Comparison of ENCODE assay signal across 9 mouse cellular contexts in genomic region chr8:110847645-110848495, GRCm38 (mm10). TPM values are rescaled to one million over a fixed set of nuclear protein-coding genes. Genes with fewer than 3 reads are reported as not detected.
DNase-seq lines count a peak whose midpoint lies in the region; ATAC-seq lines count a peak whose summit lies in the region.
"Had no signal": no experiment of that assay in that cellular context is flagged by ENCODE, and none has a peak within 500 bp of the region (broad histone marks: within the 10 kb centered on the region; RNA-seq: fewer than 3 reads in every experiment).

No protein-coding gene starts in this region.

- H3K4me3 ChIP-seq in heart, embryonic 12.5 days: peak overlapping the region; percentile 99
- H3K4me3 ChIP-seq in hindbrain, embryonic 15.5 days: peak overlapping the region; percentile 82
- H3K4me3 ChIP-seq in midbrain, embryonic 11.5 days (ENCODE audit: low read depth, low read length): peak overlapping the region; percentile 96

- H3K9ac ChIP-seq in heart, embryonic 12.5 days: peak overlapping the region; percentile 94
- peak overlapping the region; percentile 95; the same call in 1 of the 2 replicates for H3K9ac ChIP-seq in hindbrain, embryonic 15.5 days
- H3K9ac ChIP-seq in midbrain, embryonic 11.5 days (ENCODE audit: low read length): peak overlapping the region; percentile 97

- no peak for DNase-seq in heart, postnatal 10 days
- peak; percentile 58 for DNase-seq in adipocyte (ENCODE audit: low spot score)
- no peak for DNase-seq in midbrain, embryonic 11.5 days (ENCODE audit: low spot score, missing footprints)
- no peak for DNase-seq in layer of hippocampus, adult 9-11 months
- DNase-seq in spleen, adult 12 weeks (ENCODE audit: low spot score): no peak
- no peak for DNase-seq in layer of hippocampus, adult 18-20 months (ENCODE audit: low spot score in 2 of 2)
- DNase-seq: right cerebral cortex, postnatal 4 days had no signal

- H3K27me3 ChIP-seq in heart, embryonic 12.5 days (replicated peaks): no peaks in the 10 kb centered on the region
- H3K27me3 ChIP-seq in hindbrain, embryonic 15.5 days: no peaks in the 10 kb centered on the region
- H3K27me3 ChIP-seq in midbrain, embryonic 11.5 days (ENCODE audit: control insufficient read depth, insufficient read depth, low read length): no peaks in the 10 kb centered on the region

- no peak for ATAC-seq in heart, embryonic 12.5 days (ENCODE audit: insufficient number of reproducible peaks, low FRiP score)
- ATAC-seq in hindbrain, embryonic 15.5 days (ENCODE audit: low FRiP score, low read depth): no peak
- ATAC-seq in midbrain, embryonic 11.5 days (ENCODE audit: low FRiP score): no peak

- H3K36me3 ChIP-seq in heart, embryonic 12.5 days: peaks cover 50% of the 10 kb centered on the region
- H3K36me3 ChIP-seq in hindbrain, embryonic 15.5 days: peaks cover 48% of the 10 kb centered on the region
- H3K36me3 ChIP-seq in midbrain, embryonic 11.5 days (ENCODE audit: control insufficient read depth, insufficient read depth, low read length): peaks cover 18% of the 10 kb centered on the region

- WGBS in heart, embryonic 12.5 days: 40% methylated on average over 14 of the region's 14 CpGs
- 70% methylated on average over 14 of the region's 14 CpGs for WGBS in hindbrain, embryonic 15.5 days
- WGBS in midbrain, embryonic 11.5 days: 59% methylated on average over 14 of the region's 14 CpGs

- peak overlapping the region; percentile 80 for H3K4me2 ChIP-seq in heart, embryonic 12.5 days
- H3K4me2 ChIP-seq in hindbrain, embryonic 15.5 days: peak overlapping the region; percentile 90
- peak overlapping the region; percentile 86 for H3K4me2 ChIP-seq in midbrain, embryonic 11.5 days

- 0 out of 2 replicates have a peak overlapping the region, but pooled peaks have one; percentile 12 for H3K27ac ChIP-seq in heart, embryonic 12.5 days (ENCODE audit: poor library complexity, severe bottlenecking)
- H3K27ac ChIP-seq in hindbrain, embryonic 15.5 days (replicated peaks): no peak overlapping the region
- no peak overlapping the region for H3K27ac ChIP-seq in midbrain, embryonic 11.5 days (ENCODE audit: low read depth, low read length)

- intact Hi-C loops in heart, postnatal 10 days (cut with DNase I): no loop called here

- H3K4me1 ChIP-seq in heart, embryonic 12.5 days (replicated peaks): peaks cover 20% of the 10 kb centered on the region
- H3K4me1 ChIP-seq in hindbrain, embryonic 15.5 days (replicated peaks): peaks cover 30% of the 10 kb centered on the region
- peaks cover 13% of the 10 kb centered on the region for H3K4me1 ChIP-seq in midbrain, embryonic 11.5 days (ENCODE audit: control insufficient read depth, insufficient read depth, low read length)

- H3K9me3 ChIP-seq in heart, embryonic 12.5 days (replicated peaks): no peaks in the 10 kb centered on the region
- no peaks in the 10 kb centered on the region for H3K9me3 ChIP-seq in hindbrain, embryonic 15.5 days
- no peaks in the 10 kb centered on the region for H3K9me3 ChIP-seq in midbrain, embryonic 11.5 days (ENCODE audit: control insufficient read depth, low read length)

RNA-seq across cellular contexts. Expression of gene Sf3b3, which starts 1.3 kb away (rescaled TPM):
- polyA plus RNA-seq in heart, embryonic 12.5 days (2016; fragmentation: Nextera tagmentation; extraction: Ambion mirVana): 106 and 110 TPM in 2 replicates
- 10 to 100 TPM; 52.2 to 57.0 TPM for total RNA-seq in heart, postnatal 10 days (2021)
- 90.7 and 94.2 TPM in 2 replicates for polyA plus RNA-seq in hindbrain, embryonic 15.5 days (2015; fragmentation: Nextera tagmentation; extraction: Ambion mirVana)
- polyA plus RNA-seq in midbrain, embryonic 11.5 days (2014; fragmentation: Nextera tagmentation; extraction: Ambion mirVana): 203 and 205 TPM in 2 replicates
- 10 to 100 TPM; 69.7 to 71.3 TPM for total RNA-seq in layer of hippocampus, adult 18-20 months (2021)

RNA-seq across cellular contexts. Expression of gene Cog4, which starts 1.5 kb away (rescaled TPM):
- polyA plus RNA-seq in heart, embryonic 12.5 days (2016; fragmentation: Nextera tagmentation; extraction: Ambion mirVana): 65.2 and 65.7 TPM in 2 replicates
- total RNA-seq in heart, postnatal 10 days (2021): 10 to 100 TPM; 53.0 to 60.8 TPM
- polyA plus RNA-seq in hindbrain, embryonic 15.5 days (2015; fragmentation: Nextera tagmentation; extraction: Ambion mirVana): 70.7 and 75.4 TPM in 2 replicates
- polyA plus RNA-seq in midbrain, embryonic 11.5 days (2014; fragmentation: Nextera tagmentation; extraction: Ambion mirVana): 65.3 and 70.0 TPM in 2 replicates
- total RNA-seq in layer of hippocampus, adult 18-20 months (2021): 10 to 100 TPM; 60.9 to 61.3 TPM

RNA-seq across cellular contexts. Expression of gene Il34, which starts 42.1 kb away (rescaled TPM):
- 0.13 and 0.32 TPM in 2 replicates for polyA plus RNA-seq in heart, embryonic 12.5 days (2016; fragmentation: Nextera tagmentation; extraction: Ambion mirVana)
- 1 to 10 TPM; 5.1 to 8.1 TPM for total RNA-seq in heart, postnatal 10 days (2021)
- polyA plus RNA-seq in hindbrain, embryonic 15.5 days (2015; fragmentation: Nextera tagmentation; extraction: Ambion mirVana): 5.8 and 7.8 TPM in 2 replicates
- polyA plus RNA-seq in midbrain, embryonic 11.5 days (2014; fragmentation: Nextera tagmentation; extraction: Ambion mirVana): 0.38 and 0.81 TPM in 2 replicates
- 10 to 100 TPM; 71.0 to 72.6 TPM for total RNA-seq in layer of hippocampus, adult 18-20 months (2021)

RNA-seq across cellular contexts. Expression of gene Fuk, which starts 54.4 kb away (rescaled TPM):
- 10.0 and 10.2 TPM in 2 replicates for polyA plus RNA-seq in heart, embryonic 12.5 days (2016; fragmentation: Nextera tagmentation; extraction: Ambion mirVana)
- total RNA-seq in heart, postnatal 10 days (2021): 1 to 10 TPM; 6.8 to 8.6 TPM
- 7.1 and 8.6 TPM in 2 replicates for polyA plus RNA-seq in hindbrain, embryonic 15.5 days (2015; fragmentation: Nextera tagmentation; extraction: Ambion mirVana)
- polyA plus RNA-seq in midbrain, embryonic 11.5 days (2014; fragmentation: Nextera tagmentation; extraction: Ambion mirVana): 4.0 and 4.3 TPM in 2 replicates
- total RNA-seq in layer of hippocampus, adult 18-20 months (2021): 10 to 100 TPM; 22.3 to 22.4 TPM
